Mouse (Mus musculus): ENCODE measurements at regions not wholly inside any gene's neighbourhood (a gene's known extent, or its start where the extent isn't known, plus 50 kb on each side); places are given as distances from the start of the nearest gene placed in this dataset.

DNA sequence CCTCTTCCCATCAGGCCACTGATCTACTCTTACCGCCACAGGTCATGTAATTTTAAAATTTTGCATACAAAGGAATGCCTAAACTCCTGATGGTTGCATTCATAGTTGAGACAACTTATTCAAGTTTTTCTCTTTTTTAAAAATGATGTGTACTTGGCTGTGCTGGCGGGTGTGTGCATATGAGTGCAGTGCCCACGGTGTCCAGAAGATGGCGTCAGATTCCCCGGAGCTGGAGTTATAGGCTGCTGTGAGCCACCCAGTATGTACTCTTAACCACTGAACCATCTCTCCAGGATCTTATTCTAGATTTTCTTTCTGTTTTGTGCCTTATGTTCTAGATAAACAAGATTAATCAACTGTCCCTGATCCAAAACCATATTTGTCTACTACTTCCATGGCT lies 116.0 kb downstream of the Polr2m start:
- Histone ChIP-seq H3K4me1 (ENCODE audit: control insufficient read depth in 1 of 2, insufficient read depth in 2 of 2) (peaks cover 3 to 24% of the 10 kb centered on the region in 2 experiments), H3K9me3 (replicated peaks; ENCODE audit: low read length) (peaks cover 6% of the 10 kb centered on the region), H3K36me3 (replicated peaks in 1 of 2; ENCODE audit: control insufficient read depth in 1 of 2, insufficient read depth in 1 of 2, low read length in 1 of 2) (no peaks in the 10 kb centered on the region), H3K27me3 (replicated peaks) (no peaks in the 10 kb centered on the region), H3K9ac (ENCODE audit: insufficient read depth, low read depth) (no peak overlapping the region), H3K79me2 (replicated peaks; ENCODE audit: control insufficient read depth, extremely low read depth, insufficient read depth, poor library complexity, severe bottlenecking) (no peaks in the 10 kb centered on the region), H3K4me2 (ENCODE audit: insufficient read depth, low read depth, poor library complexity, severe bottlenecking) (no peak overlapping the region), H3K4me3 (replicated peaks in 1 of 3; ENCODE audit: low read depth in 2 of 3, low read length in 2 of 3, poor library complexity in 1 of 3) (no peak overlapping the region), H3K27ac (ENCODE audit: insufficient read depth, low read depth) (no peak overlapping the region)
- TF ChIP-seq BHLHE40 (IDR thresholded peaks at IDR 0.05; ENCODE audit: low read depth, low read length) (no peak), ZNF384 (IDR thresholded peaks at IDR 0.05; ENCODE audit: low read depth, low read length) (no peak), ZKSCAN1 (IDR thresholded peaks at IDR 0.05; ENCODE audit: borderline replicate concordance, low read depth, low read length) (no peak), CHD2 (IDR thresholded peaks at IDR 0.05; ENCODE audit: low read length) (no peak), RCOR1 (conservative IDR thresholded peaks at IDR 0.05; ENCODE audit: low read depth, low read length) (no peak), KAT2A (IDR thresholded peaks at IDR 0.05; ENCODE audit: insufficient replicate concordance, low read length) (no peak), CTCF (conservative IDR thresholded peaks at IDR 0.05 in 1 of 2, IDR thresholded peaks at IDR 0.05 in 1 of 2; ENCODE audit: low read depth in 2 of 2, low read length in 2 of 2) (peak in 1 of 2 experiments; percentile 40; a peak in 2 of 4 replicates), USF2 (conservative IDR thresholded peaks at IDR 0.05; ENCODE audit: low read depth, low read length) (no peak), SMC3 (IDR thresholded peaks at IDR 0.05; ENCODE audit: low read depth, low read length) (peak; percentile 31), ZMIZ1 (IDR thresholded peaks at IDR 0.05; ENCODE audit: low read depth, low read length) (no peak), UBTF (IDR thresholded peaks at IDR 0.05; ENCODE audit: low read depth, low read length) (no peak), TCF12 (IDR thresholded peaks at IDR 0.05; ENCODE audit: low read depth, low read length) (no peak)
- in situ Hi-C loops (cut with MboI; ENCODE audit: low pct_ligation_motif_present, low pct_unique_long_range_greater_than_20kb, low sequenced_read_pairs) = no loop called here
- dilution Hi-C loops (cut with MboI; ENCODE audit: extremely low pct_ligation_motif_present, extremely low pct_unique_long_range_greater_than_20kb, low sequenced_read_pairs) = no loop called here
- no peak for DNase-seq (ENCODE audit: extremely low read depth)

- peaks cover 3 to 29% of the 10 kb centered on the region in 2 experiments for H3K4me1 ChIP-seq (ENCODE audit: control insufficient read depth in 1 of 2, insufficient read depth in 2 of 2)
- TF ChIP-seq MAFK (IDR thresholded peaks at IDR 0.05; ENCODE audit: insufficient replicate concordance, low read length) (no peak), MAX (IDR thresholded peaks at IDR 0.05; ENCODE audit: low read length) (no peak), TBP (conservative IDR thresholded peaks at IDR 0.05; ENCODE audit: low read depth, low read length) (no peak)
- dilution Hi-C loops (cut with MboI; ENCODE audit: extremely low pct_ligation_motif_present, extremely low pct_unique_long_range_greater_than_20kb, low sequenced_read_pairs) = no loop called here
- H3K79me2 ChIP-seq (replicated peaks; ENCODE audit: control insufficient read depth, extremely low read depth, insufficient read depth, poor library complexity, severe bottlenecking) = no peaks in the 10 kb centered on the region
- in situ Hi-C loops (cut with MboI; ENCODE audit: low pct_ligation_motif_present, low pct_unique_long_range_greater_than_20kb, low sequenced_read_pairs) = no loop called here
- peaks cover 6% of the 10 kb centered on the region for H3K9me3 ChIP-seq (replicated peaks; ENCODE audit: low read length)
- no peak overlapping the region for H3K4me3 ChIP-seq (replicated peaks in 1 of 3; ENCODE audit: low read depth in 2 of 3, low read length in 2 of 3, poor library complexity in 1 of 3)
- H3K36me3 ChIP-seq (replicated peaks in 1 of 2; ENCODE audit: control insufficient read depth in 1 of 2, insufficient read depth in 1 of 2, low read length in 1 of 2) = no peaks in the 10 kb centered on the region
- H3K27me3 ChIP-seq (replicated peaks) = no peaks in the 10 kb centered on the region
- H3K9ac ChIP-seq (ENCODE audit: insufficient read depth, low read depth) = no peak overlapping the region
- no peak overlapping the region for H3K4me2 ChIP-seq (ENCODE audit: insufficient read depth, low read depth, poor library complexity, severe bottlenecking)
- H3K27ac ChIP-seq (ENCODE audit: insufficient read depth, low read depth) = no peak overlapping the region
- DNase-seq (ENCODE audit: extremely low read depth) = no peak
Observed at GRCm38 (mm10) chr9:71369202-71369601, 116.5 kb downstream of the Polr2m start.

GRCm38 (mm10) chr9:71366573-71366972 lies 119.2 kb downstream of the Polr2m start:
- Histone ChIP-seq H3K4me1 (ENCODE audit: control insufficient read depth in 1 of 2, insufficient read depth in 2 of 2) (peaks cover 3 to 21% of the 10 kb centered on the region in 2 experiments), H3K79me2 (replicated peaks; ENCODE audit: control insufficient read depth, extremely low read depth, insufficient read depth, poor library complexity, severe bottlenecking) (no peaks in the 10 kb centered on the region), H3K36me3 (replicated peaks in 1 of 2; ENCODE audit: control insufficient read depth in 1 of 2, insufficient read depth in 1 of 2, low read length in 1 of 2) (no peaks in the 10 kb centered on the region), H3K27ac (ENCODE audit: insufficient read depth, low read depth) (no peak overlapping the region), H3K9me3 (replicated peaks; ENCODE audit: low read length) (peaks cover 6% of the 10 kb centered on the region), H3K27me3 (replicated peaks) (no peaks in the 10 kb centered on the region), H3K4me2 (ENCODE audit: insufficient read depth, low read depth, poor library complexity, severe bottlenecking) (no peak overlapping the region), H3K4me3 (replicated peaks in 1 of 3; ENCODE audit: low read depth in 2 of 3, low read length in 2 of 3, poor library complexity in 1 of 3) (no peak overlapping the region), H3K9ac (ENCODE audit: insufficient read depth, low read depth) (no peak overlapping the region)
- no peak for TF ChIP-seq ETS1 (conservative IDR thresholded peaks at IDR 0.05; ENCODE audit: low read depth, low read length)
- TF ChIP-seq POLR2AphosphoS2 (IDR thresholded peaks at IDR 0.05; ENCODE audit: low read depth, low read length) = no peak
- TF ChIP-seq RCOR1 (conservative IDR thresholded peaks at IDR 0.05; ENCODE audit: low read depth, low read length) = no peak
- TF ChIP-seq SMC3 (IDR thresholded peaks at IDR 0.05; ENCODE audit: low read depth, low read length) = no peak
- no peak for TF ChIP-seq PAX5 (IDR thresholded peaks at IDR 0.05; ENCODE audit: low read length)
- in situ Hi-C loops (cut with MboI; ENCODE audit: low pct_ligation_motif_present, low pct_unique_long_range_greater_than_20kb, low sequenced_read_pairs) = no loop called here
- dilution Hi-C loops (cut with MboI; ENCODE audit: extremely low pct_ligation_motif_present, extremely low pct_unique_long_range_greater_than_20kb, low sequenced_read_pairs) = no loop called here
- DNase-seq (ENCODE audit: extremely low read depth) = no peak
